Mouse (Mus musculus): ENCODE data around the gene Obsl1. TPM values are rescaled to one million over a fixed set of nuclear protein-coding genes. Genes with fewer than 3 reads are reported as not detected.

Gene Obsl1
- polyA plus RNA-seq, 1 experiment from 2014 or later, result 34.5 TPM

DNA sequence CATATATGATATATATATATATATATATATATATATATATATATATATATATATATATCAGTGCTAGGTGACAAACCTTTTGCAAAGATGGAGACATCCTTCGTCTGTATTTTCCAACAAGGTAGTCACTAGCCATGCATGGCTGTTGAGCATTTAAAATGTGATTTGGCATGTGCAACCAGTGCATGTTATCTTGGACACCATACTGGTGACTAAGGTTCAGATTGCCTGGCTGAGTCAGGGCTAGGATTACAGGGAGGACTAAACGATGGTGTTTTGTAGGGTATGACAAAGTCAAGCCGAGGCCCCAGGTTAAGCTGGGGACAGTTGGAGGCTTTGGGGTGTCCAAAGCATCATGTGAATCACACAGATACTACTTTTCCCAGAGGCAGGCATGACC lies 50.8 kb downstream of the Obsl1 start:
- Histone ChIP-seq H3K27ac (peak overlapping the region; percentile 71; the same call in 1 of the 2 replicates), H3K4me1 (peaks cover 89% of the 10 kb centered on the region)

DNA sequence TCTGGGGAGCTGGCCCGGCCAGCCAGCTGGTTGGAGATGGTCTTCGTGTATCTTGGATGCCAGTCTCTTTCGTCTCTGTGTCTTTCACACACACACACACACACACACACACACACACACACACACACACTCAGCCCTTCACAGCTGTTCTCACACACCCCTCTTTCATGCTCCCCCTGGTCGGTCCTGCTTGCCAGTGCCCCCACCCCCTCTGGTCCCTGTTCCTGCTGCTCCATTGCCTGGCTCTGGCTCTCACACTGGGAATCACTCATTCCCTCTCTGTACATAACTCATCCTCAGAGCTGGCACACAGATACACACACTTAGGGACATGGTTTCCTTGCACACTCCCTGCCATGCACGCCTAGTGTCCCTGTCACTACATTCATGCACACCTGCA lies 54.4 kb downstream of the Obsl1 start:
- H3K4me1 ChIP-seq, result peaks cover 98% of the 10 kb centered on the region
- H3K4me3 ChIP-seq, result no peak overlapping the region
- H3K9me3 ChIP-seq, result no peaks in the 10 kb centered on the region
- DNase-seq (ENCODE audit: extremely low spot score, low spot score), result no peak
- 60% methylated on average over 5 of the region's 5 CpGs for WGBS
- H3K27me3 ChIP-seq (ENCODE audit: poor library complexity, severe bottlenecking), result peaks cover 98% of the 10 kb centered on the region
- 0 out of 2 replicates have a peak overlapping the region, but pooled peaks have one; percentile 80 for H3K27ac ChIP-seq
- H3K36me3 ChIP-seq (replicated peaks), result no peaks in the 10 kb centered on the region

More for the DNA sequence above, 50.8 kb downstream of the Obsl1 start:
- Histone ChIP-seq H3K36me3 (replicated peaks) (no peaks in the 10 kb centered on the region), H3K4me3 (no peak overlapping the region), H3K27me3 (ENCODE audit: poor library complexity, severe bottlenecking) (peaks cover 98% of the 10 kb centered on the region), H3K9me3 (no peaks in the 10 kb centered on the region)
- WGBS, result 70% methylated on average over 3 of the region's 3 CpGs
- DNase-seq (ENCODE audit: extremely low spot score, low spot score), result no peak

DNA sequence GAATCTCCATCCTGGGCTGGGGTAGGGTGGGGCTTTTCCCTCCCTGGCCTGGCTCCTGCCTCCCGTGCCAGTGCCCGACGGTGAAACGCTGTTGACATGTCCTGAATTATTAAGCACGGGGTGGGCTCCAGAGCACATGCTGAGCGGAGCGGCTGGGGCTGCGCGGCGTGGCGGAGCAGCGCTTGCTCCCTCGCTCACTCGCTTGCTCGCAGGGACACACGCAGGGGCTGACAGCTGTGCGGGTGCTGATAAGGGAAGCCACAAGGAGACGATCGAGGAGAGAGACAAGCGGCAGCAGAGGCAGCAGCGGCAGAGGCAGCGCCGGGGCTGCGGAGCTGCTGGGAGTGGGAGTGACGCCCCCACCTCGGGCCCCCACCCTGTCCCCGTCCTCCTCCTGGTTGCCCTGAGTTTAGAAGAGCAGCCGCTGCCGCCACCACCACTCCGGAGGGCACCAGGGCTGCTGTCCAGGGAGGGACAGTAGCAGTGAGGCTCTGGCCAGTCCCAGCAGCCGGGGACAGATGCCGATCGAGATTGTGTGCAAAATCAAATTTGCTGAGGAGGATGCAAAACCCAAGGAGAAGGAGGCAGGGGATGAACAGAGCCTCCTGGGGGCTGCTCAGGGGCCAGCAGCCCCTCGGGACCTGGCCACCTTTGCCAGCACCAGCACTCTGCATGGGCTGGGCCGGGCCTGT lies 55.8 kb downstream of the Obsl1 start, which contains the start of gene Asic4:
TSS of gene Asic4 (plus strand) at position 123 of the 692 bp plus-strand sequence.
- peak; percentile 40 for DNase-seq (ENCODE audit: extremely low spot score, low spot score)
- Histone ChIP-seq H3K36me3 (replicated peaks) (no peaks in the 10 kb centered on the region), H3K4me1 (peaks cover 98% of the 10 kb centered on the region), H3K4me3 (peak within 1 kb of the TSS; percentile 46), H3K27ac (peak within 1 kb of the TSS; percentile 80), H3K9me3 (no peaks in the 10 kb centered on the region), H3K27me3 (ENCODE audit: poor library complexity, severe bottlenecking) (peaks cover 98% of the 10 kb centered on the region)
- WGBS, result under 1% methylated on average over 35 of the region's 35 CpGs

DNA sequence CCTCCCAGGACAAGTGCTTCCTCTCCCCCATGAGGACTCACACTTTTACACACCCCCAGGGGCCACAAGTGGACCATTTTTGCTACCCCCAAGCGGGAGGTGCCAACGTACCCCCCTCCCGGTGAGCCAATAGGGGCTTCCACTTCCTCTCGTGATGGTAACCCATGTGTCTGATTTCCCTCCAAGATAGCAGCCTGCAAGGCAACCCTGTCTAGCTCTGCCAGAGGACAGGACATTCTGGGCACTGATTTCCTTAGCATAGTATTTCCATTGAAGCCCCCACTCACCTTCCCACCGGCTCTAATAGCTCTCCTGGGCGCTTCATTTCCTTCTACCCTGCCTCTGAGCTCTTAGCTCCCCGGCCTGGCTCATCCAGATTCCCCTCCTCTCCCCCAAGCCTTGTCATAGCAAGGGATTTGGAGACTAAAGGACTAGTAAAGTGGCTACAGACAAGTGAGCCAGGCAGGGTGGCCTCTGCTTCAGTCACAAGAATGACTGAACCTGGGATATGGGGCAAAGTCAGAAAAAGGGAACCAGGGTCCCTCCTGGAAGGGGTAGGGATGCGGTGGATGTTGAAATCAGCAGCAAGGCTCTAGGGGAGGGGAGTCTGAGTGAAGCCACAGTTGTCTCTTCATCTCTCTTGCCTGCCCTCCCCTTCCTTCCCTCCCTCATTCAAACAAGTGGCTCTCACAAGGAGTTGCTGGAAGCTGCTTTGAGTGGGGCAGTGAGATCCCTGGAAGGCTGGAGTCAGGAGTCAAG lies 56.7 kb downstream of the Obsl1 start:
- Histone ChIP-seq H3K36me3 (replicated peaks) (no peaks in the 10 kb centered on the region), H3K4me3 (peak overlapping the region; percentile 46), H3K27me3 (ENCODE audit: poor library complexity, severe bottlenecking) (peaks cover 100% of the 10 kb centered on the region), H3K27ac (peak overlapping the region; percentile 80), H3K9me3 (no peaks in the 10 kb centered on the region), H3K4me1 (peaks cover 100% of the 10 kb centered on the region)
- DNase-seq (ENCODE audit: extremely low spot score, low spot score), result no peak
- WGBS, result 4% methylated on average over 8 of the region's 8 CpGs

DNA sequence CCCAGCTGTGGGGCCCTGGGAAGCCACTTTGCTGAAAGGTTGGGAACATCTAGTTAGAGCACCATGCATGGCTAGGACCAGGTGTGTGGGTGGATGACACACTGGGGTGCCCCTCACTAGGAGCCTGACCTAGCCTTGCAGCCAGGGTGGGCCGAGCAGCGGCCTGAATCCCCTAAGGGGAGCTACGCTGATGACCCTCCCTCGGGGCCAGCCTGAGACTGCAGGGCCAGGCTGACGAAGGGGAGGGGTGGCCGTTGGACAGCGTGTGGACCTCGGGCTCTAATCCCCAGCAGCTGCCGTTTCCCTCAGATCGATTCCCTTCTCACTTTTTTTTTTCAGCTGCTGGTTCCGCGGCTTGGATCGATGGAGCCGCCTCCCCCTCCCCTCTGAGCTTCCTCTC lies 57.3 kb downstream of the Obsl1 start:
- Histone ChIP-seq H3K27ac (peak overlapping the region; percentile 80), H3K9me3 (no peaks in the 10 kb centered on the region), H3K36me3 (replicated peaks) (no peaks in the 10 kb centered on the region), H3K27me3 (ENCODE audit: poor library complexity, severe bottlenecking) (peaks cover 100% of the 10 kb centered on the region), H3K4me1 (peaks cover 100% of the 10 kb centered on the region), H3K4me3 (peak overlapping the region; percentile 19; the same call in 1 of the 2 replicates)
- 0% methylated on average over 14 of the region's 14 CpGs for WGBS
- DNase-seq (ENCODE audit: extremely low spot score, low spot score), result no peak

DNA sequence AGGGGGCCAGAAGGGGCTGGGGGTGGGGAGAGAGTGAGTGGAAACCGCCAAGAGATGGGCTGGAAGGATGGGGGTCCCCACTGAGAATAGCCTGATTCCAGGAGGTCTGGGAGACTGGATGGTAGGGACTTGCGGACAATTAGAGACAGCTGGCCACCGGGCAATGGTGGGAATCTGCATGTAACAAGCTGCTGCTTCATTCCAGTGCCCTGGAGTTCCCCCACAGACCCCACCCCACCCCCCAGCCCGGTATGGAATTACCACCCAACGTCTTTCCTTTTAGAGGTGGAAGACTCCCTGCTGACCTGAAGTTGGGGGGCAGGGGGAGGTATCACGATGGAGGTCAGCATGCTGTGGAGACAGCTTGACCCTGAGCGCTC lies 58.2 kb downstream of the Obsl1 start:
- Histone ChIP-seq H3K27ac (peak overlapping the region; percentile 80), H3K27me3 (ENCODE audit: poor library complexity, severe bottlenecking) (peaks cover 100% of the 10 kb centered on the region), H3K9me3 (no peaks in the 10 kb centered on the region), H3K36me3 (replicated peaks) (no peaks in the 10 kb centered on the region), H3K4me3 (peak overlapping the region; percentile 33), H3K4me1 (peaks cover 100% of the 10 kb centered on the region)
- WGBS, result 0% methylated on average over 7 of the region's 7 CpGs
- DNase-seq (ENCODE audit: extremely low spot score, low spot score), result no peak

DNA sequence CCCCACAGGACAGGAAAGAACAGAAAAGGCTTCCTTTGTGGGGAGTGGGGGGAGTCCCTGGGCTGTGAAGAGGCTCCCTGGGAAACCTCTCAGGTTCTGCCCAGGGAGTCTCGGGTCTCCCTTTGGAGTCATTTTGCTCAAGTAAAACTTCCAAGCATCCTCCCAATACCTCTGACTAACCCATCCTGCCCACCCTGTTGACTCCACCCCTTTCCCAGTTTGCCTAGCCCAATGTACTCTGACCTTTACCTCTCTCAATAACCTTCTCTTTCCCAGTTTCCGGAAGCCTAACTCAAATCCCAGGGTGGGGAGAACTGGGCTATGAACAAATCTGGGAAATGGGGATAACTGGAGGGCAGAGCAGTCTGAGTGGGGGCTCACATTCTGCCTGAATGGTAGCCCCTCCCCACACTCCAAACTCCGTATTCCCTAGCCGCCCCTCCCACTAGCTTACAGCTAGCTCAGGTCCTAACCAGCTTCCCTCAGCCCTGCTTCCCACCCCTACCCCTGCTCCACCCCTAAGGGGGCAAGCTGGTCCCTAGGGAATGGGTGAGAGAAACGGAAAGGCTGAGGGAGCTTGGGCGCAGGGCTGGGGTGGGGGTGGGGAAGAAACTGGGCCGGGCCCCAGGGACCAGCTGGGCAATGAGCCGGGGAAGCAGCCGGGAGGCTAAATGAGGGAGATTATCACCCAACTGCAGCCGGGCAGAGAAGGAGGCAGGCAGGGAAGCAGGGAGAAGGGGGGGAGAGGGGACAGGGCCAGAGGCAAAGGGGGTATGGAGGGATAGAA lies 58.8 kb downstream of the Obsl1 start:
- Histone ChIP-seq H3K36me3 (replicated peaks) (0 out of 2 replicates have a peak, but pooled peaks cover 1% of the 10 kb centered on the region), H3K27ac (peak overlapping the region; percentile 80), H3K9me3 (no peaks in the 10 kb centered on the region), H3K27me3 (ENCODE audit: poor library complexity, severe bottlenecking) (peaks cover 100% of the 10 kb centered on the region), H3K4me3 (peak overlapping the region; percentile 47), H3K4me1 (peaks cover 100% of the 10 kb centered on the region)
- 1% methylated on average over 10 of the region's 10 CpGs for WGBS
- peak; percentile 45 for DNase-seq (ENCODE audit: extremely low spot score, low spot score)

DNA sequence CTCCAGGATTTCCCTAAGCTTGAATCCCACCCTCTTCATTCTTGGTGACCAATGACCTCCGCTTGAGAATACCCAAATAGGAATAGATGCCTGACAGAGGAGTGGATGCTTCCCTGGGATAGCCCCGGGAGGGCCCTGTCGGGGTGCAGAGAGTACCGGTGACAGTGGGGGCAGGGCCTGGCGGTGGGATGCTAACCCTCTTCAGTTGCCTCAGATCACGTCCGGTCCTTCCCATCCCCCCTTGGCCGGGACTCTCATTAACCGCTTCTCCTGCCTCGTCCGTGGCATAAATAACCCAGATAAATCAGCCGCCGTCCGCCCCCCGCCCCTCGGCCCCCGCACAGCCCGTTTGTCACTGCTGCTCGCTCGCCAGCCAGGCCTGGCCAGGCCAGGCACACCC lies 59.6 kb downstream of the Obsl1 start:
- peak; percentile 46 for DNase-seq (ENCODE audit: extremely low spot score, low spot score)
- no peaks in the 10 kb centered on the region for H3K9me3 ChIP-seq
- H3K36me3 ChIP-seq (replicated peaks), result peaks cover 8% of the 10 kb centered on the region; the same call in 1 of the 2 replicates
- WGBS, result 2% methylated on average over 20 of the region's 20 CpGs
- H3K4me3 ChIP-seq, result peak overlapping the region; percentile 47
- peaks cover 99% of the 10 kb centered on the region for H3K27me3 ChIP-seq (ENCODE audit: poor library complexity, severe bottlenecking)
- peak overlapping the region; percentile 80 for H3K27ac ChIP-seq
- peaks cover 100% of the 10 kb centered on the region for H3K4me1 ChIP-seq

DNA sequence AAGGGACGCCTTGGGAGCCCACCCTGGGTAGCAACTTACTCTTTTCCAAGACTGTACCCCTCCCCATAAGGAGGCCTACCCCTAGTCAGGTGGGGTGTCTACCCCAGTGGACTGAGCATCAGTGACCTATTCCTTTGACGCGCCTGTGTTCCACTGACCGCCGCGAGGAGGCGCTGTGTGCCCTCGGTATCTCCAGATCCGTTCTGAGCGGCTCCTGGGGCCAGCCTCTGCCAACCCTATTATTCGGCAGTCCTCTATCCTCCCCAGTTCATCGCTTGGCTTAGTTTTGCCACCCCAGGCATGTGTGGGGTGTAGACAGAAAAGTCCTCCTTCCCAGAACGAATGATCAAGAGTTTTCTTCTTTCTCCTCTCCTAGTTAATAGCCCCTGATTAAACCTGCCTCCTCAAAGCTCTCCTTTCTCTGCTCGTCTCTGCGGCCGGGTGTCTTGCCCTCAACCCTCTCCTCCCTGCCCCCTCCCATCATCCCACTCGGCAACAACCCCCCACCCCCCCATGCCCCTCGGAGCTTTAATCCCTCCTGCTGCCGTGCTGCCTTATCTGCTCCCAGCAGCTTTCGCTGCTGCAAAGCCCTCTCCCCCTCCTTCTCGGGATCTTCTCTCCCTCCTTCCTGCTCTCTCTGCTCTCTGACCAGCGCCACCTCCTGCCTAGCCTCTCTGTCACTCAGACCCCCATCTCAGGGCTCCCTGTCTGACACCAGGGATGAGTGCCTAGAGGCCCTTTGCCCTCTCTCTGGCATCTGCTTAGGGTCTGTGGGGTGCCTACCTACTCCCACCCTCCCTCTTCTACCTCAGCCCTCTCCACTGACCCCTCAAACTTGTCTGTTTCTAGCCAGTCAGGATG lies 60.3 kb downstream of the Obsl1 start:
- Histone ChIP-seq H3K9me3 (no peaks in the 10 kb centered on the region), H3K27ac (peak overlapping the region; percentile 80), H3K4me1 (peaks cover 95% of the 10 kb centered on the region), H3K4me3 (peak overlapping the region; percentile 47), H3K36me3 (replicated peaks) (peaks cover 11% of the 10 kb centered on the region), H3K27me3 (ENCODE audit: poor library complexity, severe bottlenecking) (peaks cover 92% of the 10 kb centered on the region)
- under 1% methylated on average over 22 of the region's 22 CpGs for WGBS
- DNase-seq (ENCODE audit: extremely low spot score, low spot score), result peak; percentile 82

DNA sequence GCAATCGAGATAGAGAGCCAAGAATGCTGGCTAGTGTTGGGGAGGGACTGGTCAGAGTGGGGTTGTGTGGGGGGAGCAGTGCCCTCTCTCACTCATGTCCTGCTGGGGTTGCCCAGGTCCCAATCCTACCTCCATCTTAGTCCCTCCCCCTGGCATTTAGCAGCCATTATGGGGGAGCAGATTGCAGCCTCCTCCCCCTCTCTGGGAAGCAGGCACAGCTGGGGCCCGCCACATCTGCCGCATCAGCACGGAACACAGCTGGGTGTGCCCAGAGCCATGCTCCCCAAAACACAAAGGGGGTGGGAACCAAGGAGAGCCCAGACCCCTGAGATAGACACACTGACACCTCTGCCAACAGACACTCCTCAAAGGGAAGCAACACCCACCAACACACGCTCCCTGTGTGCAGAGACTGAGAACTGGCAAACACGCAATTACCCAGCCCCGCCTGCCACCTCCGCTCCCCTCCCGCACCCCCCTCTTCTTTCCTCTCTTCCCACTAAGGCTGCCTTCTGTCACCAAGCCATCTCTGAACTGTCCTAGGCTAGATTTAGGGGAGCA lies 61.0 kb downstream of the Obsl1 start:
- peak overlapping the region; percentile 47 for H3K4me3 ChIP-seq
- H3K9me3 ChIP-seq, result no peaks in the 10 kb centered on the region
- H3K4me1 ChIP-seq, result peaks cover 88% of the 10 kb centered on the region
- no peak for DNase-seq (ENCODE audit: extremely low spot score, low spot score)
- peaks cover 18% of the 10 kb centered on the region for H3K36me3 ChIP-seq (replicated peaks)
- peak overlapping the region; percentile 80 for H3K27ac ChIP-seq
- WGBS, result 17% methylated on average over 9 of the region's 9 CpGs
- H3K27me3 ChIP-seq (ENCODE audit: poor library complexity, severe bottlenecking), result peaks cover 85% of the 10 kb centered on the region

DNA sequence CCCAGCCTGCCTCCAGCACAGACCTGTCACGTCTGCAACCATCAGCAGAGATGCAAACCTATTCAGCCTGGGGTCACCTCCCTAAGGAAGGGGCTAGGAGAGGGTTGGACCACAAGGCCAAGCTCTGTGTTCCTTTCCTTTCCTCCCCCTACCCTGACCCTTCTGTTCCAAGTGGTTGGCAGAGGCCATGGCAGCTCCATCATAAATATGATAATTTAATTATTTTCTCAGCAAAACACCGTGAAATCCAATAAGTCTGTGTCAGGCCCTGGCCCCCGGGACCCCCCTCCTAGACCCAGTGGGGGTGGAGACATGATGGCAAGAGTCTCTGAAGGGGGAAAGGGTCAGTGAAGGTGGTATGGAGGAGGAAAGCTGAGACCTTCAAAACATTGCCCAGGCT lies 62.0 kb downstream of the Obsl1 start:
- H3K4me3 ChIP-seq, result 0 out of 2 replicates have a peak overlapping the region, but pooled peaks have one; percentile 4
- peaks cover 20% of the 10 kb centered on the region for H3K36me3 ChIP-seq (replicated peaks)
- H3K27ac ChIP-seq, result peak overlapping the region; percentile 81
- WGBS, result 37% methylated on average over 3 of the region's 3 CpGs
- peaks cover 75% of the 10 kb centered on the region for H3K27me3 ChIP-seq (ENCODE audit: poor library complexity, severe bottlenecking)
- no peaks in the 10 kb centered on the region for H3K9me3 ChIP-seq
- no peak for DNase-seq (ENCODE audit: extremely low spot score, low spot score)
- H3K4me1 ChIP-seq, result peaks cover 77% of the 10 kb centered on the region

Data from forebrain, embryonic 10.5 days (tissue).